Mouse (Mus musculus) olfactory bulb, adult 2 months (tissue): Measurements from ENCODE around the gene Mast4.

Experiments used
- CTCF ChIP-seq: fragments of 200-500 bp; IDR thresholded peaks from 2 replicates; pipeline ENCODE4 v1.5.1; 2012; ENCODE audit warnings: low read depth, mild to moderate bottlenecking, low read length, moderate library complexity; ENCODE audit not compliant: insufficient read depth
- POLR2A ChIP-seq: fragments of 200-500 bp; IDR thresholded peaks from 2 replicates; pipeline ENCODE4 v1.6.1; 2012; ENCODE audit warnings: mild to moderate bottlenecking, low read depth, low read length, moderate library complexity; ENCODE audit not compliant: insufficient read depth

DNA sequence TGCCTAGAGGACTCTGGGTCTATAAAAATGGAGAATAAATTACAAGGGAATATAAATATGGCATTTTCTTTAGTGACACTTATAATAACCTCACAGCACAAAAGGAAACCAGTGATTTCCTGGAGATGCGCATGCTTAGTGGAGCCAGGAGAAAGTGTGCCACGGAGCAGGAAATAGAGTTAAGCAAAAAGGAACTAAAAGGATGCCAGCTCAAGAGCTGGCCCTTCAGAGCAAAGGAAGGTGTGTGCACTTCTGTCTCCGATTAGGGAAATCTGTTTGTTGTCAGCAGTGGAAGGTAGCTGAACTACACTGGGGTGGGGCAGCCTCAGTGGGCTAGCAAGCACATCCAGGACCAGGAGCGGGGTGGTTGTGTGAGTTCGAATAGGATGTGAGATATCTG lies 634.1 kb downstream of the Mast4 start:
- TF ChIP-seq CTCF (no peak), POLR2A (no peak)
